Mouse (Mus musculus) G1E (cell line): ENCODE measurements around the gene Gm45713.

Experiments
- CTCF ChIP-seq: IDR thresholded peaks from 2 replicates; pipeline ENCODE4 v1.5.1; 2012; ENCODE audit warnings: low read depth, low read length, inconsistent platforms, mixed read lengths
- GATA1 ChIP-seq: IDR thresholded peaks from 2 replicates; pipeline ENCODE4 v1.6.1; 2012; ENCODE audit warnings: borderline replicate concordance, low read length, inconsistent platforms, mixed read lengths
- GATA2 ChIP-seq: IDR thresholded peaks from 2 replicates; pipeline ENCODE4 v1.6.1; 2012; ENCODE audit warnings: low read depth, low read length, inconsistent platforms, borderline replicate concordance
- POLR2AphosphoS5 ChIP-seq: IDR thresholded peaks from 2 replicates; pipeline ENCODE4 v1.6.1; 2012; ENCODE audit warnings: low read depth, low read length, inconsistent platforms; ENCODE audit not compliant: insufficient replicate concordance
- TAL1 ChIP-seq: conservative IDR thresholded peaks from 2 replicates; pipeline ENCODE4 v1.6.1; 2012; ENCODE audit warnings: low read depth, low read length, inconsistent platforms, mixed read lengths

DNA sequence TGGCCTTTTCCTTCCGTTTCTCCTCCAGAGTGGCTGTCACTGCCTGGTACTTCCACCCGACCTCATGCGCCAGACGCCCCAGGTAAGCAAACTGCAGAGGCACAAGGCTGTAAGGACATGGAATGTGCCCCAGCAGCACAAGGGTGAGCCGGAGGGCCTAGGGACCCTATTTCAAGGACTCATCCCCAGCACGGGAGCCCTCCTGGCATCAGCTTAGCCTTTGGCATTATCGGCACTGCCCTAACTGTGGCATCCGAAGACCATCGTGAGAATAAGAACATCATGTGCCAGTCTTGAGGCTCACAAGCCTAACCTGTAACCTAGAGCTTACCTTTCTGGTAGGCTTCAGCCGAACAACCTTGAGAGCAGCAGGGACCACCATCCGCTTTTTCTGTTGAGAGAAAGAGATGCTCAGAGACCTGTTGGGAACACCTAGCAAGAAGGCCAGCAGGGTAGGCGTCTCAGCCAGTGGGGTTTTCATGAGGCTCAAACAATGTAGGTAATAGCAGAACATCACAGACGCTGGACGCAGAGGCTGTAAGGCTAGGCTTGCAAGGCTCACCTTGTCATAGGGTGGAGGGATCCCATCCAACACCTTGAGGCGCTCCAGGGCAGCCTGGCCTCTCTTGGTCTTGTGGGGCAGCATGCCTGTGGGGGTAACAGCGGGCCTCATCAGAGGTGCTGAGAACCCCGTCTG, 9.7 kb downstream of the Gm45713 start:
- TF ChIP-seq GATA2 (no peak), CTCF (no peak), TAL1 (no peak), GATA1 (no peak), POLR2AphosphoS5 (no peak)
